Mouse (Mus musculus): ENCODE data around the gene Pemt.

DNA sequence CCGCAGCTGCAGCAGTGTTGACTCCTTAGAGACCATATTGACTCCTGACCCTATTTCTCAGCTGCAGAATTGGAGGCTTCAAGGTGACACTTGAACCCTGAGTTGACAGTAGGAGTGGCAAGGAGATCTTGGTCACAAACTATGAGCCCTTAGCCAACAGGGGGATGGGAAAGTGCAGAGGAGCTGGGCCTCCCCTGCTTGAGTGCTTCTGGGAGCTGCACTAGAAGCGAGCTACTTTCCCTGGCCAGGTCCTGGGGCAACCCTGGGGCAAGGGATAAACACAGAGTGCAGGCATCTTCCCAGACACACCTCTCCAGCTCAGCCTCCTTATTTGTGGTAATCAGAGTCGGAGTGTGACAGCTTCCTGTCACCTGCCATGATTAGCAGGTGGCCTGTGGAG, 83.7 kb downstream of the Pemt start:
- TF ChIP-seq POLR2A (IDR thresholded peaks at IDR 0.05; ENCODE audit: borderline replicate concordance, control insufficient read depth, low read depth, low read length) (no peak), CTCF (IDR thresholded peaks at IDR 0.05; ENCODE audit: control insufficient read depth, insufficient read depth, low read length) (no peak)

Measured in bone marrow, adult 2 months (tissue).